Mouse (Mus musculus) heart, postnatal 14 days (tissue): ENCODE measurements at regions not wholly inside any gene's neighbourhood (a gene's known extent, or its start where the extent isn't known, plus 50 kb on each side); places are given as distances from the start of the nearest gene placed in this dataset.

Experiments used
- DNase-seq, 2 experiments: peaks; one replicate each; pipeline ENCODE4 v3.0.0; 2021 to 2022
- intact Hi-C: fragments of 180-260 bp; cut with DNase I; formaldehyde crosslinking; loops from one replicate; pipeline ENCODE4 v1.15.1; 2025

DNA sequence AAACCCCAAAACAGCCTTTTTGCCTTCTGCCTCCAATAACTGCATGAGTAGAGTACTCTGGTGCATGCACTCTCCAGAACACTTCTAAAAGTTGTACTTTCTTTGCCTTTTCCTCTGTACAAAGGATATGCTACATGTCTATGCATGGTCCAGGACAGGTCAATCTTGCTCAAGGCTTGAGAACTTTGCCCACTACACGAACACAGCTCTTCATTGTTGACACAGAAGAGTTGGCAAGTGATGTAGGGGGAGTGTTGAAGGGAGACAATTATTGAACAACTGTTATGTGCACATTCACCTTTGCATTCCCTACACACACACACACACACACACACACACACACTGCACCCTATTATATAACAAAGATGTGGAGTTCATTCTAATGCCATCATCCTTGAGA is 264.5 kb upstream of the Gm6657 start:
- DNase-seq = no peak

GRCm38 (mm10) chr12:77943960-77944359 is 250.1 kb upstream of the Gm6657 start:
- intact Hi-C loops = no loop called here
- no peak for DNase-seq

More for the DNA sequence above, 264.5 kb upstream of the Gm6657 start:
- intact Hi-C loops = no loop called here

DNA sequence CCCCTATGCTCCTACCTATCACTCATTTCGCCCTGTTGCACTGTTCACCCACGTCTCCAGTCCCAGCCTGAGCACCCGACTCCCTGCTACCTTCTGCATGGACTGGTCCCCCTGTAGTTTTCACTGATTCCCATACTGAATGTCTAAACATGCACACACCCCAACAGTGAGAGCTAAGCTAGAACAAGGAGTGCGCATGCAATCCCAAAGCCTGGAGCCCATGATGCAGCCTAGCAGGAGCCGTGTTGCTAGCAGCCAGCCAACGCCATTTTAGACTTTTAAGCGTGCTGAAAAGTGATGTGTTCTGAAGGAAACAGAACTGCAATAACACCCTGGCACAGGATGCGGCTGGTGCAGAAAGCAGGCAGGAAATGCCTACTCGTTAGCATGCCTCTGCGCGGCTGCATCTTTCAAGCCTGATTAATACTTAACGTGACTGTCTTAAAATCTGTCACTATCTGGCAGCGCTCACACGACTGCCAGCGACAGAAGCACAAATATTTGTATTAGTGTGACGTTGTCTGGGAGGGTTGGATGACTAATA is 244.5 kb upstream of the Gm6657 start:
- intact Hi-C loops = no loop called here
- DNase-seq = peak in 1 of 2 experiments; percentile 10

- intact Hi-C loops = no loop called here
Measured at GRCm38 (mm10) chr12:77952492-77952891, 241.6 kb upstream of the Gm6657 start.

GRCm38 (mm10) chr12:77962631-77963030 is 231.4 kb upstream of the Gm6657 start:
- intact Hi-C loops = no loop called here
- peak; percentile 11 to 20 for DNase-seq

More at GRCm38 (mm10) chr12:77952492-77952891, 241.6 kb upstream of the Gm6657 start:
- DNase-seq = no peak

DNA sequence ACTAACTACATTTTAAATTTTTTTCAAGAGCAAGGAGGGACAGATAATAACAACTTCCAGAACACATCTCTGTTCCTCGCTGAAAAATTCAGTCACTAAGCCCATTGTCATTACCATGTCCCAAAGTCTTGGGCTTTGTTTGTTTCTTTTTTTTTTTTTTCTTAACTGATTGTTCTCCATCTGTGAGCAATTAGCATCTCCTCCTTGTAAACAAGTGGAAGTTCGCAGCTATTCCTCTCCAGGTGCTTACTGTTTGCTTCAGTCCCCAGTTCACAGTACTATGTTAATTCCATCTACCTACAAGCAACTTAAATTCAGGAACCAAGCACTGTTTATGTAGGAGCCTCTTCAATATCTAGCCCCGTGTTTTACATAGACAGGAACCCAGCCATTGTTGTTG is 225.5 kb upstream of the Gm6657 start:
- no peak for DNase-seq
- intact Hi-C loops = no loop called here

- intact Hi-C loops = no loop called here
Measured at GRCm38 (mm10) chr12:77970026-77970425, 224.0 kb upstream of the Gm6657 start.

DNA sequence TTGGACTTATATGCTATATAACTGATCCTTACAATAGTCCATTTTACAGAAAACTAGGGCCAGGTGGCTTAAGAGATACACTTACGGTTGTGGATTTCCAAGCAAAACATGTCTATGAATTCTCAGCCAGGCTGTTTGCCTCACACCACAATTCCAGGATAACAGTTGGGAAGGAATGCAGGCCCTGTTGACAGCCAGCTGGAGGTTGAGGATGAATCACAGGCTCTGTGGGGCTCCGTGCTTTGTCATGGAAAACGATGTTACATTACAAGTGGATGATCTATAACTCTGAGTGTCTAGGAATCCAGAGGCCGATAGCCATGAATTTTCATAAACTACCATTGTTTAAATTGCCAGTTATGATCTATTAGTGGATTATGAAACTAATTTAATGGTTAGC is 221.9 kb upstream of the Gm6657 start:
- intact Hi-C loops = no loop called here
- DNase-seq = peak in 1 of 2 experiments; percentile 13

More at GRCm38 (mm10) chr12:77970026-77970425, 224.0 kb upstream of the Gm6657 start:
- no peak for DNase-seq

- no peak for DNase-seq
- intact Hi-C loops = no loop called here
Measured at GRCm38 (mm10) chr12:77976952-77977351, 217.1 kb upstream of the Gm6657 start.

- intact Hi-C loops = no loop called here
- DNase-seq = no peak
Measured at GRCm38 (mm10) chr12:77986738-77987137, 207.3 kb upstream of the Gm6657 start.

GRCm38 (mm10) chr12:77989766-77990165 is 204.3 kb upstream of the Gm6657 start:
- DNase-seq = no peak
- intact Hi-C loops = no loop called here

GRCm38 (mm10) chr12:77991627-77992026 is 202.4 kb upstream of the Gm6657 start:
- DNase-seq = no peak
- intact Hi-C loops = no loop called here

DNA sequence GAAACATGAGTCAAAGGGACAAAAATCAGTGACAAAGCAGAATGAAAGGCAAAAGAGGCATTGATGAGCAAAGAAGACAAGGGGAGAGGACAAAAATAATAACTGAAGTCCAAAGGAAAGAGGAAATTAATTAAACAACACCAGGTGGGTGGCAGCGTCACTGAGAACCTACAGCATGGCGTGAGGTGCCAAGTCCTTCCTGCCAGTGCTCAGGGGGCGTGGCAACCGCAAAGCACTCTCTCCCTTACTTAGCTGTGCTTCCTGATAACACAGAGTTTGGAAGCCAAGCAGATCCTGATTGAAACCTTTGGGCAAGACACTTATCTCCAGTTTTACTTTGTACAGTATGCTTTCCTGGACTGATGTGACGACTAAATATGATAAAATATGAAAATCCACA is 199.9 kb upstream of the Gm6657 start:
- intact Hi-C loops = no loop called here
- no peak for DNase-seq

GRCm38 (mm10) chr12:77997916-77998315 is 196.1 kb upstream of the Gm6657 start:
- DNase-seq = no peak
- intact Hi-C loops = no loop called here

GRCm38 (mm10) chr12:78000401-78000800 is 193.6 kb upstream of the Gm6657 start:
- DNase-seq = no peak
- intact Hi-C loops = no loop called here

DNA sequence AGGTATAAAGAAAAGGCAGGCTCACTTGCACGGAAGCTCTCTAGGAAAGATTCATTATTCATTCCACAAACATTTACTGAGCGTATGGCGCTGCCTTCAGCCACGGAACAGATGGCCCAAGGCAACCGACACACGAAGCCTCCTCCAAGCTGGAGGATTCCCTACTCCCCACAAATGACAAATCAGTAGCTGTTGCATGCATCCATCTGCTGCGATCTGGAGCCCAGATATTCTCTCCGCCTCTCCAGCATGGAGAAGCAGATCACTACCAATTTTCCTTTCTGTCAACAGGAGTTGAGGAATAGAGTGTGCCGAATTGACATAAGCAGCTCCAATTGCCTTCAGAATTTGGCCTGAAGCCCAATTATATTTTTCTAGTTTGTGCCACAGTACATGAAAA is 192.2 kb upstream of the Gm6657 start:
- no peak for DNase-seq
- intact Hi-C loops = no loop called here

DNA sequence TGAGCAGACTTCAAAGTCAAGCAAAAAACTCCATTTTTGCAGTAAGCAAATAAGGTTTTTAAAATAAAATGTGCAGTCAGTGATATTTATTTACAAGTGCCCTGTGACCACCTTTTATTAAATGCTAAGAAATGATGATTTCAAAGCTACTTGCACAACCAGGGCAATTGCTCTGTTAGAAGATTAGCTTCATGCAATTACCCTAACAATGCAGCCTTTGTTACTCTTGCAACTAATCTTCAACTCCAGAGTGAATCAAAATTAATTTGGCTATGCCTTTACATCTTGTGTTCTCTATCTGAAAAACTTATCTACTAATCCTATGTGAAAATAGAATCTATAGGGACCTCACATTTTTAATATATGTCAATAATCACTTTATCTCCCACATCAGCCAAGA is 160.3 kb upstream of the Gm6657 start:
- DNase-seq = no peak
- intact Hi-C loops = no loop called here

DNA sequence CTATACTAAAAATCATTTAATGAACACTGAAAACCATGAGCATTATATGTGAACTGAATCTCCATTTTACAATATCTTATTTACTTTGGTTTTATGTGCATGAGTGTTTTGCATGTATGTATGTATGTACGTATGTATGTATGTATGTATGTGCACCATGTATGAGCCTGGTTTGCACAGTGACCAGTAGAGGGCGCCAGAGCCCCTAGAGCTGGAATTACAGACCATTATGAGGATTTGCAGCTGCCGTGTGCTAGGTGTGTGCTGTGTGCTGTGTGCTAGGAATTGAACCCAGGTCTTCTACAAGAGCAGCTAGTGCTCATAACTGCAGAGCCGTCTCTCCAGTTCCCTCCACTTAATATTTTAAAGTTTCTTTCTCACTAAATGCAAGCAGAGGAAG is 147.5 kb upstream of the Gm6657 start:
- intact Hi-C loops = no loop called here
- no peak for DNase-seq

- intact Hi-C loops = loop anchor here (2.0 to 5.0 kb wide), 2 partner anchors 33 to 151 kb away; no protein-coding TSS in a partner anchor
- DNase-seq = peak; percentile 50 to 55
Measured at GRCm38 (mm10) chr12:78055956-78056355, 138.1 kb upstream of the Gm6657 start.

GRCm38 (mm10) chr12:78057166-78057565 is 136.9 kb upstream of the Gm6657 start:
- intact Hi-C loops = loop anchor here (2.0 to 5.0 kb wide), 2 partner anchors 32 to 150 kb away; no protein-coding TSS in a partner anchor

GRCm38 (mm10) chr12:78059965-78060364 is 134.1 kb upstream of the Gm6657 start:
- DNase-seq = no peak
- intact Hi-C loops = loop anchor here (5.0 kb wide), 1 partner anchor 147 kb away; no protein-coding TSS in a partner anchor

More at GRCm38 (mm10) chr12:78057166-78057565, 136.9 kb upstream of the Gm6657 start:
- DNase-seq = no peak

DNA sequence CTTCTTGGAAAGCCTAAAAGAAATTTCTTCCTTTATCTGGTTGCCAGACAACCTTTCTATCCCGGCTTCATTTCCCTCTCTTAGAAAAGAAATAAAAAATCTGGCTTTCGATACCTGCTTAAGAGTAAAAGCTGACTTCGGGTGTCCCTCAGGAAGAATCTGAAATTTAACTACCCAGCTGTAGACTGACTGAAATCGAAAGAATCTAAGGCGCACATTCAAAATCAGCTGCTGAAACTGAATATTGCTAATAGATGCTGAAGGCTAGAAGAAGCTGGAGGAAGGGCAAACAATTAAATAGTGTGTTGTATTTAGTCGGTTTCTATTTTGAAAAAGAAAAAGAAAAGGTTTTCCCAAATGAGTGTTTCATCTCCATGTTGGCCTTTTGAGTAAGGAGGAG is 128.0 kb upstream of the Gm6657 start:
- intact Hi-C loops = no loop called here
- no peak for DNase-seq

DNA sequence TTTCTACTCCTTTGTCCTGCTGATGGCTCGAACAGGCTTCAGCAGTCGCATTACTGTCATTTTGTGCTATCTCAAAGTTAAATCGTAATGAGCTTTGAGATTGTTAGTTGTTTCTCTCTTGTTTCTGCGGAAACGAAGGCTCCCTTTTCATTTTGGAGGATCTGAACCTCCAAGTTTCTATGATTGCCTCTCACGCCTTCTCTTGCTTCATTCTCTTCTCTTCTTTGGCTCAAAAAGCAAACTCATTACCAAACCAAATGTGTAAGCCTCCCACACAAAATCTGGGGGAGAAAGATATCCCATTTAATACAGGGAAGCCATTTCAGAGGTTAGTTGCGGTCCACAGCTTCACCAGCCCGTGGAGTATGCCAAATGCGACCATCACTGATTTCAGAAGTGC is 121.1 kb upstream of the Gm6657 start:
- intact Hi-C loops = no loop called here
- no peak for DNase-seq
